Mouse (Mus musculus): ENCODE measurements around the gene Aspg. TPM values are rescaled to one million over a fixed set of nuclear protein-coding genes. Genes with fewer than 3 reads are reported as not detected.
A peak's percentile ranks its signal among the peaks of the same experiment; 100 is the strongest.

The Aspg gene
- polyA plus RNA-seq, 2 experiments: 0.09 TPM; not detected in 1

GRCm38 (mm10) chr12:112121188-112121587 is 14.7 kb downstream of the Aspg start:
- WGBS (ENCODE audit: insufficient replicate concordance): 43% methylated on average over 3 of the region's 3 CpGs
- ATAC-seq (ENCODE audit: insufficient read depth) (no peak), DNase-seq (ENCODE audit: low read depth in 3 of 3, low spot score in 3 of 3) (no peak)
- Histone ChIP-seq H3K4me3 (ENCODE audit: insufficient read depth in 1 of 2, low read depth in 2 of 2, low read length in 2 of 2) (no peak overlapping the region), H3K27me3 (ENCODE audit: control insufficient read depth, insufficient read depth, low read length) (no peaks in the 10 kb centered on the region), H3K27ac (no peak overlapping the region), H3K36me3 (replicated peaks; ENCODE audit: control insufficient read depth, insufficient read depth, low read depth) (no peaks in the 10 kb centered on the region), H3K9me3 (ENCODE audit: control insufficient read depth, low read length) (no peaks in the 10 kb centered on the region), H3K4me2 (ENCODE audit: low read depth) (no peak overlapping the region), H3K9ac (replicated peaks) (no peak overlapping the region), H3K4me1 (replicated peaks; ENCODE audit: control insufficient read depth in 2 of 2, insufficient read depth in 2 of 2, low read length in 1 of 2) (no peaks in the 10 kb centered on the region)
- TF ChIP-seq CTCF (IDR thresholded peaks at IDR 0.05; ENCODE audit: low read depth) (no peak), EP300 (IDR thresholded peaks at IDR 0.05; ENCODE audit: low read depth) (no peak)

GRCm38 (mm10) chr12:112125903-112126302 is 19.4 kb downstream of the Aspg start:
- H3K4me3 ChIP-seq (ENCODE audit: insufficient read depth in 1 of 2, low read depth in 2 of 2, low read length in 2 of 2): no peak overlapping the region
- H3K27ac ChIP-seq: no peak overlapping the region
- no peak overlapping the region for H3K4me2 ChIP-seq (ENCODE audit: low read depth)
- H3K36me3 ChIP-seq (replicated peaks; ENCODE audit: control insufficient read depth, insufficient read depth, low read depth): no peaks in the 10 kb centered on the region
- ATAC-seq (ENCODE audit: insufficient read depth): no peak
- TF ChIP-seq EP300 (IDR thresholded peaks at IDR 0.05; ENCODE audit: low read depth): no peak
- TF ChIP-seq CTCF (IDR thresholded peaks at IDR 0.05; ENCODE audit: low read depth): no peak
- WGBS (ENCODE audit: insufficient replicate concordance): 56% methylated on average over 14 of the region's 14 CpGs
- H3K4me1 ChIP-seq (replicated peaks; ENCODE audit: control insufficient read depth in 2 of 2, insufficient read depth in 2 of 2, low read length in 1 of 2): no peaks in the 10 kb centered on the region
- no peaks in the 10 kb centered on the region for H3K9me3 ChIP-seq (ENCODE audit: control insufficient read depth, low read length)
- H3K27me3 ChIP-seq (ENCODE audit: control insufficient read depth, insufficient read depth, low read length): peaks cover 10% of the 10 kb centered on the region
- no peak for DNase-seq (ENCODE audit: low read depth in 3 of 3, low spot score in 3 of 3)
- no peak overlapping the region for H3K9ac ChIP-seq (replicated peaks)

DNA sequence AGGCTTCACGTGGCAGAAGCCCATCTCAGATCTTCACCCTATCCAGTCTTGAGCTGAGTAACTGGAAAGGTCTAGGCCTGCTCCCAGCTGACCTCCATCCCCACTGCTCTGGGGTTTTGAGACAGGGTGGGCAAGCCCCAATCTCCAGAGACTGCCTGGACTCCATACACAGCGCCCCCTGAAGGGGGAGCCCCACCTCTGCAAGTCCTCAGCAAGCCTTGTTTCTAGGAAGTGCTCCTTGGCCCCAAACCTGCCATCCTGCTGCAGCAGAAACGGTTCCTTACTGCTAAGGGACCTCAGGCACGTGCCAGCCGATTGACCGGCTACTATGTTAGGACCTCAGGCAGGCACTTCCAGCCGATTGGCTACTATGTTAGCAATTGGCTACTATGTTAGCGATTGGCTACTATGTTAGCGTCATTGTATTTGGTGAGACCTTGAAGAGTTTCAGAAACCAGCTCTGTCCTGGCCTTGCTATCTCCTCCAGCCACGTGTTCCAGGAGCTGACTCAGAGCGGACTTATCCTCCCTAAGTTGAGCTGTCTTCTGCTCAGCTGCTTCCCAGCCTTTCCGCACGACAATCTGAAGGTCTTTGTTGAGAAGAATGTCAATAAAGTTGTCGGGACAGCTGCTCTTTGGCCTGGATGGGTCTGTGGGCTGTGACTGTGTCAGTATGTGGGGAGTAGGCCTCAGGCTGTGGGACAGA is 20.6 kb downstream of the Aspg start:
- Histone ChIP-seq H3K4me1 (replicated peaks; ENCODE audit: control insufficient read depth in 2 of 2, insufficient read depth in 2 of 2, low read length in 1 of 2) (no peaks in the 10 kb centered on the region), H3K36me3 (replicated peaks; ENCODE audit: control insufficient read depth, insufficient read depth, low read depth) (no peaks in the 10 kb centered on the region), H3K27me3 (ENCODE audit: control insufficient read depth, insufficient read depth, low read length) (peaks cover 17% of the 10 kb centered on the region), H3K9ac (replicated peaks) (no peak overlapping the region), H3K4me2 (ENCODE audit: low read depth) (no peak overlapping the region), H3K4me3 (ENCODE audit: insufficient read depth in 1 of 2, low read depth in 2 of 2, low read length in 2 of 2) (no peak overlapping the region), H3K27ac (no peak overlapping the region), H3K9me3 (ENCODE audit: control insufficient read depth, low read length) (no peaks in the 10 kb centered on the region)
- WGBS (ENCODE audit: insufficient replicate concordance): 44% methylated on average over 14 of the region's 14 CpGs
- TF ChIP-seq CTCF (IDR thresholded peaks at IDR 0.05; ENCODE audit: low read depth) (peak; percentile 37), EP300 (IDR thresholded peaks at IDR 0.05; ENCODE audit: low read depth) (no peak)
- no peak for DNase-seq (ENCODE audit: low read depth in 3 of 3, low spot score in 3 of 3)
- no peak for ATAC-seq (ENCODE audit: insufficient read depth)

DNA sequence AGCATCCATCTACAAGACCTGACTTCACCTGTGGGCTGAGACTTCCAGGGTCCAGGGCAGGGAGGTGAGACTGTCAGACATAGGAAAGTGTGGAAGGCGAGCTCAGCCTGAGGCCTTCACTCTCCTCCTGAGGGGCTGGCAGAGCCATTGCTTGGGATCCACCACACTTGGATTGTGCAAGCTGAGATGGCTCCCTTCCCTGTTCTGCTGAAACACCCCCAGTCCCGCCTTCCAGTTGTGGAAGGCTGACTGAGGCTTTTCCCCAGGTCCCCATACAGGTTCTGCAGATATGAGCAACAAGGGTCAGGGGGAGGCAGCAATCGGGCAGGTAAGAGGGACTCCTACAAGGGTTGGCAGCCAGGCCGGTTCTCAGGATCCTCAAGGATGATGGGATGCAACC is 22.0 kb downstream of the Aspg start:
- H3K36me3 ChIP-seq (replicated peaks; ENCODE audit: control insufficient read depth, insufficient read depth, low read depth): no peaks in the 10 kb centered on the region
- no peak overlapping the region for H3K9ac ChIP-seq (replicated peaks)
- no peak overlapping the region for H3K27ac ChIP-seq
- H3K4me1 ChIP-seq (replicated peaks; ENCODE audit: control insufficient read depth in 2 of 2, insufficient read depth in 2 of 2, low read length in 1 of 2): no peaks in the 10 kb centered on the region
- TF ChIP-seq EP300 (IDR thresholded peaks at IDR 0.05; ENCODE audit: low read depth): no peak
- no peak for TF ChIP-seq CTCF (IDR thresholded peaks at IDR 0.05; ENCODE audit: low read depth)
- DNase-seq (ENCODE audit: low read depth in 3 of 3, low spot score in 3 of 3): no peak
- H3K4me3 ChIP-seq (ENCODE audit: insufficient read depth in 1 of 2, low read depth in 2 of 2, low read length in 2 of 2): no peak overlapping the region
- 56% methylated on average over 4 of the region's 4 CpGs for WGBS (ENCODE audit: insufficient replicate concordance)
- H3K9me3 ChIP-seq (ENCODE audit: control insufficient read depth, low read length): no peaks in the 10 kb centered on the region
- no peak overlapping the region for H3K4me2 ChIP-seq (ENCODE audit: low read depth)
- H3K27me3 ChIP-seq (ENCODE audit: control insufficient read depth, insufficient read depth, low read length): peaks cover 17% of the 10 kb centered on the region
- ATAC-seq (ENCODE audit: insufficient read depth): no peak

DNA sequence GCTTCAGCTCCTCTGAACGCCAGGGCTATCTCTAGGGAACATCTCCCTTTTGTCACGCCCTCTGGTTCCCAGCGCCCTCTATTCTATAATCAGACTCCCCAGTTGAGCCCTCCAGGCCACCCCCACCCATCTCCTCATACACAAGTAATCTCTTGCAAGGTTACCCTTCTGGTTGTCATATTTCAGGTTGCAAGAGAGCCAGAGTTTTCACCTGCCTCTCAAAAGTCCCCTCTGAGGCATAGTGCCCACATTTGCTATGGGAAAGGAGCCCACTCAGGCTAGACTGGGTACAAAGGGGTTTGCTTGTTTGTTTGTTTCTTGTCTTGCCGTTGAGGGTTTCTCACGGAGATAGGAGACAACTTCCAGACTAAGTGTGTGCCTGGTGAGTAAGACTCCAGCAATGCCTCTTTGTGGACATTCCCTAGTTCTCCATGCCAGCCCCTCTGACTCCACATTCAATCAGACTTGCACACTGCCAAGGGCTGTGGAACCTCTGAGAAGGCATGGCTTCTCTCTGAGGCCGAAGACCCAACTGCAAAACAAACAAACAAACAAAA is 22.9 kb downstream of the Aspg start:
- Histone ChIP-seq H3K4me2 (ENCODE audit: low read depth) (no peak overlapping the region), H3K4me3 (ENCODE audit: insufficient read depth in 1 of 2, low read depth in 2 of 2, low read length in 2 of 2) (no peak overlapping the region), H3K27me3 (ENCODE audit: control insufficient read depth, insufficient read depth, low read length) (peaks cover 17% of the 10 kb centered on the region), H3K9me3 (ENCODE audit: control insufficient read depth, low read length) (no peaks in the 10 kb centered on the region), H3K4me1 (replicated peaks; ENCODE audit: control insufficient read depth in 2 of 2, insufficient read depth in 2 of 2, low read length in 1 of 2) (no peaks in the 10 kb centered on the region), H3K36me3 (replicated peaks; ENCODE audit: control insufficient read depth, insufficient read depth, low read depth) (no peaks in the 10 kb centered on the region), H3K9ac (replicated peaks) (no peak overlapping the region), H3K27ac (no peak overlapping the region)
- TF ChIP-seq EP300 (IDR thresholded peaks at IDR 0.05; ENCODE audit: low read depth) (no peak), CTCF (IDR thresholded peaks at IDR 0.05; ENCODE audit: low read depth) (no peak)
- ATAC-seq (ENCODE audit: insufficient read depth) (peak; percentile 27; the same call in 1 of the 2 replicates), DNase-seq (ENCODE audit: low read depth in 3 of 3, low spot score in 3 of 3) (no peak)
- WGBS (ENCODE audit: insufficient replicate concordance): 33% methylated on average over 6 of the region's 6 CpGs
